Mouse (Mus musculus) Muller cell, postnatal 12 days (primary cell): ENCODE data around the gene Gjb5.

ENCODE experiments used
- DNase-seq: peaks from one replicate; pipeline ENCODE4 v3.0.0-alpha.2; 2015; ENCODE audit errors: inconsistent ontology term

The Gjb5 gene

DNA sequence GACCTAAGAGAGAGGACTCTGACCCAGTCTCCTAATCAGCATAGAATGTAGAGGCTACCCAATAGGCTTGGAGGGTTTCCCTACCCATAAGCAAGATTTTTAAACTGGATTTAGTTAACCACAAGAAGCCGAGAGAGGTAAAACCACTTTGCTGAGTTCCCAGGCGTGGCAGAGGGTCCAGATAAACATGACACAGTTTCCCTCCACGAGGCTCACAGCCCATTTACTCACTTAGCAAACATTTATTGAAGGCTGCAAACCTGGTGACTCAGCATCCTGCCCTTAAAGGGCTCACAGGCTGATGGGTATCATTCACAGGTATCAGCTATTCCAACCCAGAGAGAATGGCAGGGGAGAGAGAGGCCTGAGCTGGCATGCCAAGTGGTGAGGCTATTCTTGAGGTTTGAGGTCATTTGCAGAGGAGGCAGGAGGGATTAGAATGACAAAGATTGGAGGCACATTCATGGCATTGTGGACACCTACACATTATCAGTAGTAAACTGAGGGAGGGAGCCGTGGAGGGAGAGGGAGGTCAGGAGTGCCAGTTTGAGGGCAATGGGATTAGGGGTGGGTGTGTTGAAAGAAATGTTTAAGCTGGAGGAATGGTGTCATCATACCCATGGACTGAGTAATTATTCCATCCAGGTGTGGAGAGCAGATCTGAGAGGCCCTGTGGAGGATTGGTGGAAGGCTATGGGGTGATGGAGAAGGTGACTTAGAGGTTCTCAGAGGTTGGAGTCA is 8.3 kb downstream of the Gjb5 start:
- peak; percentile 40 for DNase-seq

DNA sequence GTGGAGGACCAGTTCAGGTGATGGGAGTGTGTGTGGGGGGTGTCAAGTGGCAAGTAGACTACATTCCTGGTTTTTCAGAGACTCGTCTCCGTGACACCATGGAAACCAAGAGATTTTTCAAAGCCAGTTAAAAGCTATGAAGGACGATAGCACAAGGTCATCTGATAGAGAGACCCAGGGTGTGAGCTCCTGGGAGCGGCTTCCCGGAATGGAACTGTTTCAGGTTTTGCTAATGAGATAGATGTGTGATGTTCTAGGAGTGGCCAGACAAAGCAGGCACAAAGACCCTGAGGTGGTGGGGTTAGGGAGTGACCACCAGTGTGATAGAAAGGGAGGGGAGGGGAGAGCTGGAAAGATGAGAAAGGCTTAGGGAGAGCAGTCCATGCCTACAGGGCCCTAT is 13.0 kb downstream of the Gjb5 start:
- no peak for DNase-seq

DNA sequence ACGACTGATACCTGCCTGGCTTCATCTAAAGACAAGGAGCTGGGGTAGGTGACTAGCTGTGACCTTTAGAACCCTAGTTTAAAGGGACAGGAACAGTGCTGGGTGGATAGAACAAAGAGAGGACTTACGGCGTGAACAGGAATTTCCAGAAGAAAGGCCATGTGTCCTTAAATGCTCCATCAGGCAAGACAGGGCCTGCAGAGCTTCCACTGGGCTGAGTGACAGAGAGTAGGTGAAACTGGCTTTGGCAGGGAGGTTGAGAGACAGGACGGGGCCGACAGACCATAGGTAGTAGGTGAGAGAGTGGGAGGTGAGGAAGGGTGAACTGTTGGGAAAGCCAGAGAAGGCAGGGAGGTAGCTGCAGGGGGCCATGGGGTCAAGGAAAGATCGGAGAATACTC is 16.6 kb downstream of the Gjb5 start:
- DNase-seq, result no peak

GRCm38 (mm10) chr4:127337668-127338067 is 20.3 kb downstream of the Gjb5 start:
- DNase-seq, result no peak

DNA sequence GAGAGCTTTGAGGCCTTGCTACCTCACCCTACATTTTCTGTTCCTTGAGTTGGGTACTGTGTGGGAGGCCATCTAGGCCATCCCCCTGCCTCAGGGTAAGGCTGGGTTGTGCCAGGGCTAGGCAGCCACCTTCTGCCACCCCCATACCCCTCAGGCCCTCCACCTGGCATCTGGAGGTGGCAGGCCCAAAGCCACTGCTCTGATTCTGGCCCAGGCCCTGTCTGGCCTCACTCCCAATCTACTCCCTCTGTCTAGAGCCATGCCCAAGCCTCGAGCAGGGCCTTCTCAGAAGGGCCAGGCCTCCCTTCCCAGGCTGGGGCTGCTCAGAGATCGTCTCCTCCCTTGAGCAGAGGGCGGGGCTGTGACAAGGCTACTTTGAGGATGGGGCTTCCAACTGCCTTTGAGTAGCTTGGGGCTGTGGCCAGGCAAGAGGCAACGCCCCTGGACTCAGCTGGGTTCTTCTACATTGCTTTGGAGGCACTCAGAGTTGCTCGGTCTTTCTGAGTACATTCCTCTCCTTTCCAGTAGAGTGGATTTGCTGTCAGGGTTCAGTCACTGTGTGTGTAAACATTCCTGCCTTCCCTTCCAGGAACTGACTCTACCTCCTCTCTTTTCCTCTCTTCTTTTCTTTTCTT is 23.0 kb downstream of the Gjb5 start:
- no peak for DNase-seq

- DNase-seq, result peak; percentile 69
Observed at GRCm38 (mm10) chr4:127331171-127331570, 26.8 kb downstream of the Gjb5 start.

DNA sequence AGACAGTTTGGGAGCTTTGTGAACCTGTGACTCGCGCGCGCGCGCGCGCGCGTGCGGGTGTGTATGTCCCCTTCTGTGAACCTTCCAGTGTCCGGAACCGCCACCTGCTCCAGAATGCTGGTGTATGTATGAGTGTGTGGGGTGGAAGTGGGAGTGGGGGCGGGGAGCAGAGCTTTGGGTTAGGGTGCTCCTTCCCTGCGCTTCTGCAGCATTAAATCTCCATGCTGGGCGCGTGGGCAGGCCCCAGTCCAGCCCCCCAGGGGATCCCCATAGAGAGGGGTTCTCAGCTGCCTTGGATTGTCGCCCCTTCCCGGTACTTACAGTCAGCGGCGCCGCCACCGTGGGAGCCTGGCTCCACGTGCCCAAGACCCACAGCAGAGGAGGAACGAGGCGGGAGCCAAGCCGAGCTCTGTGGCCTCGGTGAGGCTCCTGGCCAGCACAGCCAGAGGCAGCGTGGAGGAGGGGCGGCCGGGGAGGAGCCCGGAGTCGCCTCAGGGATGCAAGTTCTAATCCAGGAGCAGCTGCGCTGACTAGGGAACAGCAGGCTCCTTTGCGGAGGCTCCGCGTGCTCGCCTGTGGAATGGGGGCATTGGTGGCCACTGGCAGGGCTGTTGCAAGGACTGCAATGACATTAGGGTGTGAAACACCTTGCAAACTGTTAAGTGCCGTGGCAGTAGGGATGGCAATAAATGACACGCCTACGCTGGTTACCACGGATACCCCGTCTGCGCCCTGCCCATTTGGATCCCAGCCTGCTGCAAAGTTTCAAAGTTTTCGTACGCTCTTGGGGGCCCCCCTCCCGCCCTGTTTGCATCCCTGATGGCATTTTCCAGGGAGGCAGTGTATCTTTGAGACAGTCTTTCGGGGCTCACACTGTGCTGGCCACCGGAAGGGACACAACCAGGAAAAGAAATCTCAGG is 27.5 kb downstream of the Gjb5 start, which contains the start of gene Gjb3:
Gene Gjb3, minus strand, starts transcription at position 664 of the 920 bp plus-strand sequence.
- peak; percentile 48 for DNase-seq

- DNase-seq, result no peak
Observed at GRCm38 (mm10) chr4:127329751-127330150, 28.2 kb downstream of the Gjb5 start.

DNA sequence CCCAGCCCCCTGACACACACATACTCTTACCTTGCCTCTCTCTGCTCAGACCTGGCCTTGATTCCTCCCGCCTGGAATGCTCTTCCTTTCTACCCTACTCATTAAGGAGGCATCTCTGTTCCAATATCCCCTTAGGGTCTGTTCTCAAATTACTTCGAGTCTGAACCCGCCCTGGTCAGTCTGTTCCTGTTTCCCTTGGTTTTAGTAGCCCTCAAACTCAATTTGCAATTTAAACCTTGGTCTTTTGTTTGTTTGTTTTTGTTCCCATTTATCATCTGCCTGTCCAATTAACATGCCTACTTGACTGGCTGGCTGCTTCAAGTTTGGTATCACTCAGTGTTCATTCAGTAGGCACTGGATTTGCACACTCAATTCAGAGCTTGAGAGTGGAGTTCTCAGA is 28.9 kb downstream of the Gjb5 start:
- peak; percentile 52 for DNase-seq

- no peak for DNase-seq
Observed at GRCm38 (mm10) chr4:127328378-127328777, 29.6 kb downstream of the Gjb5 start.

DNA sequence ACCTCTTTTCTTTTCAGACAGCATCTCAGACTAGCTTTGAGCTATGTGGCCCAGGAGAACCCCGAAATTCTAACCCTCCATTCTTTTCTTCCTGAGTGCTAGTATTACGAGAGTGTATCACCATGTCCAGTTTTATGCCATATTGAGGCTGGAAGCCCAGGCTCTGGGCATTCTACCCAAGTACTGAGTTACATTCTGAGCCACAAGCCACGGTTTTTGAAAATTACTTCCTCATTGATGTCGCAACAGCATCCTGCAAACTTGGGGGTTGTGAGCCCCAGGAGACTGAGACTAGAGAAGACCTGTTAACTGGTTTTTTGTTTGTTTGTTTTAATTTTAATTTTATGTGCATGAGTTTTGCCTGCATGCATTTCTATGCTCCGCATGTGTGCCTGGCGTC is 30.2 kb downstream of the Gjb5 start:
- DNase-seq, result no peak

- DNase-seq, result peak; percentile 64
Observed at GRCm38 (mm10) chr4:127327258-127327657, 30.7 kb downstream of the Gjb5 start.

DNA sequence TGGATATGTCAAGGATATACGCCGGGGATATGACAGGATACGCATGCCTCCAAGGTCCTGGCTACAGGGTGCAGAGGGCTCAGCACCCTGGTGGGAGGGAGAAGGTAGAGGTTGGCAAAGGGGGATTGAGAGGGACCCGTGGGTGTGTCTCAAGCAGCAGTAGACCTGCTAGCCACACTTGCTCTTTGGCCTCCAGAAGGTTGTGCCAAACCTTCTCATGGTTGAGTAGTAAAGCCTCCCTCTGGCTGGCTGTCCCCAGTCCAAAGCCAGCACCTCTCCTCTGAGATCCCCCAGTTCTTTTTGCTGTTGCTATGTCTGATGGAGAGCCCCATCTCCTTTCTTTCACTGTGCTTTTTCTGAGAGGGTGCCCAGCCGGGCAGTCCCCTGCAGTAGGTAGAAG is 32.7 kb downstream of the Gjb5 start:
- DNase-seq, result no peak

GRCm38 (mm10) chr4:127324759-127325158 is 33.2 kb downstream of the Gjb5 start:
- DNase-seq, result peak; percentile 61

DNA sequence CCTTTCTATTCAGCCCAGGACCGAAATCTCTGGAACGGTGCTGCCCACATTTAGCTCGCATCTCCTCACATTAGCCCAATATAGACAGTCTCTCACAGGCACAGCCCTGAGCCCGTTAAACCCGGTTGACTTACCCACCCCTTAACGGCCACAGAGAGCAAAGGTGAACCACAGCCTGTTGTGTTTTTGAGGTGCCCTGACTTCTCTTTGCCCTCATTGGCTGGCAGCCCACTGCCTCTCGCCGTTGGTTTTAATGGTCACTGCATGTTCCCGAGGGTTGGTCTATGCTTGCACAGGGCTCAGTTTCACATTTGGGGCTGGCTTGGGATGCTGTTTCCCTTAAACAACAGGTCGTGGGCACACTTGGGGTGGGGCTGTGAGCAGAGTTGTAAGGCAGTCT is 33.7 kb downstream of the Gjb5 start:
- DNase-seq, result no peak

DNA sequence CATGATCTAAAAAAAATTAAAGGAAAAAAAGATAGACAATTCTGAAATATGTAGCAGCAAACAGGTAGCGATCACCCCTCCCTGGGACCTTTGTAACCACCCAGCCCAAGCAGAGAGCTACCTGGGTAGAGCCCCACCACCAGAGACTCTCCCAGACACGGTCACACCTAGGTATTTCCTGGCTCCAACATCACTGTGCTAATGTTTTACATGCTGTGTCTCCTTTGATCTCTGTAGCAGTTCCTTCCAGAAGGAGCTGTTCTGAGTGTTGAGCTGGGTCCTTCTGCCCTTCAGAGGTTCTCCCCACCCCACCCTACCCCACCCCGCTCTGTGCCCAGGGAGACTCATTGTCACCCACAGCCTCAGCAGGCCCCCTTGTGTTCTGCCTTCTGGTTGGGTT is 34.3 kb downstream of the Gjb5 start:
- no peak for DNase-seq

- peak; percentile 43 for DNase-seq
Observed at GRCm38 (mm10) chr4:127319613-127320012, 38.4 kb downstream of the Gjb5 start.

GRCm38 (mm10) chr4:127317143-127317542 is 40.8 kb downstream of the Gjb5 start:
- no peak for DNase-seq

- DNase-seq, result no peak
Observed at GRCm38 (mm10) chr4:127315753-127316152, 42.2 kb downstream of the Gjb5 start.

GRCm38 (mm10) chr4:127314585-127314984 is 43.4 kb downstream of the Gjb5 start:
- no peak for DNase-seq

- DNase-seq, result peak; percentile 84
Observed at GRCm38 (mm10) chr4:127313861-127314260, 44.1 kb downstream of the Gjb5 start, which contains the start of gene Gja4. Gene Gja4, minus strand, starts transcription at chr4:127314039.

GRCm38 (mm10) chr4:127312349-127312748 is 45.6 kb downstream of the Gjb5 start:
- no peak for DNase-seq
